Mouse (Mus musculus): ENCODE results near the gene Card14.
"Not testable (repeated sequence)": the region's sequence is repeated elsewhere in the genome, so short reads cannot be mapped to it uniquely, and the experiment has no call there.

The Card14 gene

DNA sequence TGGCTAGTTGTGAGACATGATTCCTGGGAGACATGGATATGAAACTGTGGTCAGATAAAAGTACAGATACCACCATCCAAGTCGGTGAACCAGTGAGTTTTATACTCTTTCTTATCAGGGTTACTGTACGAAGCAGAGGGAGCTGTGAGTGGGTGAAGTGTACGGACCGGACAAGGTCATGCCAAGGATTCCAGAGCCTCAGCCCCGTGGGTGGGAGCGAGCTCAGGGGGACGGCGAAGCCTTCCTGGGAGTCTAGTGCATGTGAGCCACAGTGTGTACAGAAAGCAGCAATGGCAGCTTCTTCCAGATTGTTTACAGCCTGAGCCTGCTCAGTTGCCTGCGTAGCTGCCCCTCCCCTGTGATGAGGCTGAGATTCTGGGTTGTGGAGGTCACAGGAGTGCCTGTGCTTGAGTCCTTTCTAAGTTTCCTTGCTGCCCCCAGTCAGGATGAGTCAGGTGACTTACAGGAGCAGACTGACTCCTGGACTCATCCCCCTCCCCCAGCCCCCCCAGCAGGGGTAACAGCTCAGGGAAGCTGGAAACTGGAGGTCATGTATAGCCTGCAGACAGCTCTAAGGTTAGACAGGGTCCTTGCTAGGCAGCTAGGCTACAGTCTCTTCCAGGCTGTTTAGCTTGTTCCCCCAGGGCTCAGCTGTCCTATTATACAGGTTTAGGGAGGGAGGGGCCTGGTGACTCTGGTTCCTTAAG lies 74.2 kb downstream of the Card14 start:
- TF ChIP-seq CTCF (conservative IDR thresholded peaks at IDR 0.05; ENCODE audit: low read length) = no peak
- TF ChIP-seq POU5F1 (IDR thresholded peaks at IDR 0.05; ENCODE audit: borderline replicate concordance, low read length) = no peak
- Histone ChIP-seq H3K9me3 (ENCODE audit: low read length) (no peaks in the 10 kb centered on the region), H3K4me3 (replicated peaks; ENCODE audit: low read length) (no peak overlapping the region), H3K36me3 (ENCODE audit: insufficient read depth, low read length) (no peaks in the 10 kb centered on the region; the same call in 1 of the 2 replicates), H3K27me3 (ENCODE audit: insufficient read depth, low read length) (no peaks in the 10 kb centered on the region), H3K4me1 (replicated peaks; ENCODE audit: low read depth, low read length) (peaks cover 44% of the 10 kb centered on the region)

- H3K27me3 ChIP-seq (ENCODE audit: insufficient read depth, low read length) = no peaks in the 10 kb centered on the region
- H3K9me3 ChIP-seq (ENCODE audit: low read length) = no peaks in the 10 kb centered on the region
- H3K4me3 ChIP-seq (replicated peaks; ENCODE audit: low read length) = no peak overlapping the region
- peaks cover 50% of the 10 kb centered on the region for H3K4me1 ChIP-seq (replicated peaks; ENCODE audit: low read depth, low read length)
- TF ChIP-seq POU5F1 (IDR thresholded peaks at IDR 0.05; ENCODE audit: borderline replicate concordance, low read length) = no peak
- TF ChIP-seq CTCF (conservative IDR thresholded peaks at IDR 0.05; ENCODE audit: low read length) = no peak
- TF ChIP-seq NANOG (IDR thresholded peaks at IDR 0.05; ENCODE audit: borderline replicate concordance, low read length) = no peak
- no peaks in the 10 kb centered on the region; the same call in 1 of the 2 replicates for H3K36me3 ChIP-seq (ENCODE audit: insufficient read depth, low read length)
These were observed 74.8 kb downstream of the Card14 start for GRCm38 (mm10) chr11:119382338-119382850.

- no peaks in the 10 kb centered on the region; the same call in 1 of the 2 replicates for H3K36me3 ChIP-seq (ENCODE audit: insufficient read depth, low read length)
- H3K4me3 ChIP-seq (replicated peaks; ENCODE audit: low read length) = no peak overlapping the region
- peaks cover 25% of the 10 kb centered on the region for H3K27me3 ChIP-seq (ENCODE audit: insufficient read depth, low read length)
- no peaks in the 10 kb centered on the region for H3K9me3 ChIP-seq (ENCODE audit: low read length)
- TF ChIP-seq NANOG (IDR thresholded peaks at IDR 0.05; ENCODE audit: borderline replicate concordance, low read length) (no peak), POU5F1 (IDR thresholded peaks at IDR 0.05; ENCODE audit: borderline replicate concordance, low read length) (no peak), CTCF (conservative IDR thresholded peaks at IDR 0.05; ENCODE audit: low read length) (no peak)
- H3K4me1 ChIP-seq (replicated peaks; ENCODE audit: low read depth, low read length) = peaks cover 64% of the 10 kb centered on the region
These were observed 77.3 kb downstream of the Card14 start for GRCm38 (mm10) chr11:119384904-119385303.

DNA sequence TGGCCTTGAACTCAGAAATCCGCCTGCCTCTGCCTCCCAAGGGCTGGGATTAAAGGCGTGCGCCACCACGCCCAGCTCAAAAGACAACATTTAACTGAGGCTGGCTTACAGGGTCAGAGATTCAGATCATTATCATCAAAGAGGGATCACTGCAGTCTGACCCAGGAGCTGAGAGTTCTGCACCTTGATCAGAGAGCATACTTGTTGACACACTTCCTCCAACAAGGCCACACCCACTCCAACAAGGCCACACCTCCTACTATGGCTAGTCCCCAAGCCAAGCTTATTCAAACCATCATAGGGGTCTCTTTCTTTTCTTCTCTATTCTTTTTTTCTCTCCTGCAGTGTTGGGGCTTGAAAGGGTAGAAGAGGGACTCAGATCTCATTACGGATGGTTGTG lies 78.7 kb downstream of the Card14 start:
- no peak for TF ChIP-seq CTCF (conservative IDR thresholded peaks at IDR 0.05; ENCODE audit: low read length)
- no peak for TF ChIP-seq POU5F1 (IDR thresholded peaks at IDR 0.05; ENCODE audit: borderline replicate concordance, low read length)
- Histone ChIP-seq H3K9me3 (ENCODE audit: low read length) (no peaks in the 10 kb centered on the region), H3K27me3 (ENCODE audit: insufficient read depth, low read length) (peaks cover 39% of the 10 kb centered on the region), H3K36me3 (ENCODE audit: insufficient read depth, low read length) (no peaks in the 10 kb centered on the region), H3K4me1 (replicated peaks; ENCODE audit: low read depth, low read length) (peaks cover 68% of the 10 kb centered on the region), H3K4me3 (replicated peaks; ENCODE audit: low read length) (no peak overlapping the region)

GRCm38 (mm10) chr11:119387273-119387672 lies 79.7 kb downstream of the Card14 start:
- H3K4me1 ChIP-seq (replicated peaks; ENCODE audit: low read depth, low read length) = peaks cover 68% of the 10 kb centered on the region
- not testable (repeated sequence) for H3K36me3 ChIP-seq (ENCODE audit: insufficient read depth, low read length); H3K9me3 ChIP-seq (ENCODE audit: low read length); H3K4me3 ChIP-seq (replicated peaks; ENCODE audit: low read length)
- peaks cover 45% of the 10 kb centered on the region for H3K27me3 ChIP-seq (ENCODE audit: insufficient read depth, low read length)

GRCm38 (mm10) chr11:119389851-119390270 lies 82.3 kb downstream of the Card14 start:
- Histone ChIP-seq H3K36me3 (ENCODE audit: insufficient read depth, low read length) (no peaks in the 10 kb centered on the region), H3K9me3 (ENCODE audit: low read length) (no peaks in the 10 kb centered on the region), H3K4me1 (replicated peaks; ENCODE audit: low read depth, low read length) (peaks cover 86% of the 10 kb centered on the region), H3K27me3 (ENCODE audit: insufficient read depth, low read length) (peaks cover 68% of the 10 kb centered on the region), H3K4me3 (replicated peaks; ENCODE audit: low read length) (peak overlapping the region; percentile 78)
- TF ChIP-seq NANOG (IDR thresholded peaks at IDR 0.05; ENCODE audit: borderline replicate concordance, low read length) (no peak), CTCF (conservative IDR thresholded peaks at IDR 0.05; ENCODE audit: low read length) (no peak), POU5F1 (IDR thresholded peaks at IDR 0.05; ENCODE audit: borderline replicate concordance, low read length) (no peak)

GRCm38 (mm10) chr11:119390271-119391231 lies 83.0 kb downstream of the Card14 start:
- no peak for TF ChIP-seq NANOG (IDR thresholded peaks at IDR 0.05; ENCODE audit: borderline replicate concordance, low read length)
- no peak for TF ChIP-seq POU5F1 (IDR thresholded peaks at IDR 0.05; ENCODE audit: borderline replicate concordance, low read length)
- TF ChIP-seq CTCF (conservative IDR thresholded peaks at IDR 0.05; ENCODE audit: low read length) = no peak
- peak overlapping the region; percentile 78 for H3K4me3 ChIP-seq (replicated peaks; ENCODE audit: low read length)
- peaks cover 70% of the 10 kb centered on the region for H3K27me3 ChIP-seq (ENCODE audit: insufficient read depth, low read length)
- no peaks in the 10 kb centered on the region for H3K9me3 ChIP-seq (ENCODE audit: low read length)
- H3K4me1 ChIP-seq (replicated peaks; ENCODE audit: low read depth, low read length) = peaks cover 90% of the 10 kb centered on the region
- H3K36me3 ChIP-seq (ENCODE audit: insufficient read depth, low read length) = no peaks in the 10 kb centered on the region

- H3K27me3 ChIP-seq (ENCODE audit: insufficient read depth, low read length) = peaks cover 70% of the 10 kb centered on the region
- no peaks in the 10 kb centered on the region for H3K36me3 ChIP-seq (ENCODE audit: insufficient read depth, low read length)
- TF ChIP-seq CTCF (conservative IDR thresholded peaks at IDR 0.05; ENCODE audit: low read length) (no peak), POU5F1 (IDR thresholded peaks at IDR 0.05; ENCODE audit: borderline replicate concordance, low read length) (no peak), NANOG (IDR thresholded peaks at IDR 0.05; ENCODE audit: borderline replicate concordance, low read length) (no peak)
- no peaks in the 10 kb centered on the region for H3K9me3 ChIP-seq (ENCODE audit: low read length)
- peaks cover 93% of the 10 kb centered on the region for H3K4me1 ChIP-seq (replicated peaks; ENCODE audit: low read depth, low read length)
- peak overlapping the region; percentile 78 for H3K4me3 ChIP-seq (replicated peaks; ENCODE audit: low read length)
These were observed 83.9 kb downstream of the Card14 start for GRCm38 (mm10) chr11:119391386-119392000.
